Mouse (Mus musculus): ENCODE measurements around the gene Tfip11.

- TF ChIP-seq POLR2A (IDR thresholded peaks at IDR 0.05; ENCODE audit: control insufficient read depth, extremely low read depth, insufficient read depth, low read length, poor library complexity) (no peak), CTCF (IDR thresholded peaks at IDR 0.05; ENCODE audit: borderline replicate concordance, control insufficient read depth, extremely low read depth, insufficient read depth, low read length, poor library complexity) (no peak)
Observed at GRCm38 (mm10) chr5:112286984-112287641, 39.0 kb upstream of the Tfip11 start.

Data from thymus, adult 2 months (tissue).